Mouse (Mus musculus): ENCODE measurements around the gene Rgs1.
A peak's percentile ranks its signal among the peaks of the same experiment; 100 is the strongest.

Gene Rgs1

GRCm38 (mm10) chr1:144248923-144249322 is at the start of gene Rgs1:
Gene Rgs1 (minus strand): TSS chr1:144249242.
- no peak for DNase-seq

GRCm38 (mm10) chr1:144283020-144284014 is 34.3 kb upstream of the Rgs1 start:
- DNase-seq = no peak

- no peak for DNase-seq
Observed at GRCm38 (mm10) chr1:144280056-144280455, 31.0 kb upstream of the Rgs1 start.

GRCm38 (mm10) chr1:144272991-144273390 is 23.9 kb upstream of the Rgs1 start:
- no peak for DNase-seq

GRCm38 (mm10) chr1:144269112-144269511 is 20.1 kb upstream of the Rgs1 start:
- no peak for DNase-seq

- no peak for DNase-seq
Observed at GRCm38 (mm10) chr1:144267471-144268470, 18.7 kb upstream of the Rgs1 start.

- DNase-seq = no peak
Observed at GRCm38 (mm10) chr1:144264000-144264399, 15.0 kb upstream of the Rgs1 start.

- no peak for DNase-seq
Observed at GRCm38 (mm10) chr1:144262008-144262407, 13.0 kb upstream of the Rgs1 start.

- no peak for DNase-seq
Observed at GRCm38 (mm10) chr1:144258779-144259178, 9.7 kb upstream of the Rgs1 start.

- no peak for DNase-seq
Observed at GRCm38 (mm10) chr1:144256556-144257331, 7.7 kb upstream of the Rgs1 start.

- DNase-seq = no peak
Observed at GRCm38 (mm10) chr1:144248206-144248605, 836 bp downstream of the Rgs1 start.

- DNase-seq = no peak
Observed at GRCm38 (mm10) chr1:144247382-144247781, 1.7 kb downstream of the Rgs1 start.

- DNase-seq = peak; percentile 11 to 55
Observed at GRCm38 (mm10) chr1:144243511-144243910, 5.5 kb downstream of the Rgs1 start.

- DNase-seq = no peak
Observed at GRCm38 (mm10) chr1:144239195-144239594, 9.8 kb downstream of the Rgs1 start.

GRCm38 (mm10) chr1:144215230-144215629 is 33.8 kb downstream of the Rgs1 start:
- DNase-seq = no peak

- no peak for DNase-seq
Observed at GRCm38 (mm10) chr1:144210912-144211311, 38.1 kb downstream of the Rgs1 start.

- DNase-seq = no peak
Observed at GRCm38 (mm10) chr1:144206281-144207061, 42.6 kb downstream of the Rgs1 start.

GRCm38 (mm10) chr1:144204766-144205165 is 44.3 kb downstream of the Rgs1 start:
- DNase-seq = no peak

GRCm38 (mm10) chr1:144202939-144203338 is 46.1 kb downstream of the Rgs1 start:
- DNase-seq = no peak

GRCm38 (mm10) chr1:144200496-144200895 is 48.5 kb downstream of the Rgs1 start:
- DNase-seq = no peak

GRCm38 (mm10) chr1:144199538-144199937 is 49.5 kb downstream of the Rgs1 start:
- no peak for DNase-seq

All from kidney, postnatal 36 days (tissue).